Mouse (Mus musculus): ENCODE data around the gene Macrod2.

Gene Macrod2

DNA sequence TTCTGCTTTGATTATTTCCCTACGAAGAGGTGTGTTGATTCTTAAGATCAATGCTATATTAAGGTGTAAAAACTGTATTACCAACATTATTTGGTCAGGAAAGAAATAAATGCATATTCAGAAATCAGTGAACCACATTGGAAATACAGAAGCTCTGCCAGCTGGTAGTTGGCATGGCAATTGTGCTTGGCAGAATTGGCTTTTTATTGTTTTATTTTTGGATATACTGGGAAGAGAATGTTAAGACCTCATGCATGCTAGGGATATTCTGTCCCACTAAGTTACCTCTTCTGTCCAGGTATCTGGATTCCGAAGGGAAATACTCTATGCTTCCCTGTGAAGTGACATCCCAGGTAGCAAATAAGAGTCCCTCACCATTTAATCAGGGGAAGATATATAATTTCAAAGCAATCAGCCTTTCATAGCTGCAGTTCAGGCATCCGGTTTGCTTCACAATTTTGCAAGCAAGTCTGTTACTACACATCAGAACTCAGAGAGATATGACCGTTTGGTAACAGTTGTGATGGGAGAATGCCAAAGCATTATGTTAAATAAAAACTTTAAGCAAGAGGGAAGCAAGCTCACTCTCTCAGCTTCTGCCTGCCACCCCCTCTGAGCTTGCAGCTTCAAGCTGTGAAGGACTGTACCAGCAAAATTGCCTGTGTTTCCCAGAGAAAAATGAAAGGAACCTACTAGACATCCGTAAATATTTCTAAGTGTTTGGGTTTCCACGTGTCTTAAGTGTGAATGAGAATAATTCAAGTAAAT lies 1449.5 kb downstream of the Macrod2 start:
- no peak for DNase-seq (ENCODE audit: low spot score in 2 of 2)

DNA sequence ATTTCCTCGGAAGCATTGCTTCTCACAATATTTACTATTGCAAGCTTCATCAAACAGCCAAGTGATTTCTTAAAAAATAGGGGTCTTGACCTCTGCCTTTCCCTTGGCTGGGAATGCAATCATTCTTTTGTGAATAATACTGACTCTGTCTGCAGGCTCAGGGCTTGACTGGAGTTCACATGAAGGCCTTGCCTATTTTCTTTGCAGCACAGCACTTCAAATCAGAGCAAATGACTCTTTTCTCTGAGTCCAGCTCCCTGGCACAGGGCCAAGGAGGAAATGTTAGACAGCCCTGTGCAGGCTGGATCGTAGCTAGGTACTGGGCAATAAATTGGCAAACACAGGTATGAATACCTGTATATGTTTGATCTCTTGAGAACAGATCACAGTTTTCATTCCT lies 1464.1 kb downstream of the Macrod2 start:
- no peak for DNase-seq (ENCODE audit: low spot score in 2 of 2)

GRCm38 (mm10) chr2:141861679-141862268 lies 1466.7 kb downstream of the Macrod2 start:
- no peak for DNase-seq (ENCODE audit: low spot score in 2 of 2)

DNA sequence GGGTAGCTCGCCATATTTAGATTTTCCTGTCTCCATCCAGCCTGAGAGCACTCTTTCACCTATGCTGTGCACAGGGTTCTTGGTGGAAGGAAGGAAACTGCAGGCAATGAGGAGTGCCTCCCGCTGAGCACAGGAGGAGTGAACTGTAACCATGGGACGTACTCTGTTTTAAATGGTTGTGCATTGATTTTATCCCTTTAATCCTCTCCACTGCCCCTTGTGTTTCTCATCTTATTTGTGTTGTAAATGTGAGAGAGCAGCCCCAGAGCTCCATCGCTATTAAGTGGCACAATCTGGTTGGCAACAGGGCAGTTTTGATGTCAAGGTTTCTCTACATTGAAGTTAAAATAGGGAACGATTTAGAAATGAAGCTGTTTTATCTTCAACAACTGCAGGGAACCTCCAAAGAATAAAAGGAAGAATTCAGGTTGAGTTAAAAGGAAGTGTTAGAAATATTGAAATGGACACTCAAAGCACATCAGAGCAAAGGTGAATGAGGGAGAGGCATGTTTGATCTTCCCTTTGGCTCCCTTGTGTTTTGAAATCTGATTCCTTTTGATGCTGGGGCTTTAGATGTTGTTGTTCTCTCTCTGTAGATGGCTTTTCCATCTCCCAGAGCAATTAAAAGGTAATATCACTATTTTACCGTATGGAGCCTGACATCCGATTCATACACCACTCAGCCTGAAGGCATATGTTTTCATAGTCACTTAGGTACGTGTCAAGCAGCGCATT lies 1467.6 kb downstream of the Macrod2 start:
- no peak for DNase-seq (ENCODE audit: low spot score in 2 of 2)

GRCm38 (mm10) chr2:141863628-141864165 lies 1468.6 kb downstream of the Macrod2 start:
- DNase-seq (ENCODE audit: low spot score in 2 of 2), result no peak

DNA sequence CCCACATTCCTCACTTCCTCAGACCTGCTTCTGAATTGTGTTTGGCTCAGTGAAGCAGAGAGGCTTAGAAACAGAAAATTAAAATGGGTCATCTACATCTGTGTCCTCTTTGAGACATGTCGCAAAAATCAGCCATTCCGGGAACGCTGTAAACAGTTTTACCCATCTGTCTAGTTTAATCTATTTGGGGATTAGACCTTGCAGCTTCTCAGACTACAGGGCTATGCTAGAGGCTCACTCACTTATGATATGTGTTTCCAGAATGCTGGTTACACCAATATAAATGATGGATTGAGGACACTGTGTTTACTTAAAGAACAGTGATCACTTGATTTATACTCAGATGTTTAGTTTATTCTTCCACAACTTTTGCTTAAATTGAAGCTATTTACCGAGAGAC lies 1475.8 kb downstream of the Macrod2 start:
- no peak for DNase-seq (ENCODE audit: low spot score in 2 of 2)

- no peak for DNase-seq (ENCODE audit: low spot score in 2 of 2)
These were observed 1481.2 kb downstream of the Macrod2 start for GRCm38 (mm10) chr2:141876155-141876851.

- no peak for DNase-seq (ENCODE audit: low spot score in 2 of 2)
These were observed 1481.8 kb downstream of the Macrod2 start for GRCm38 (mm10) chr2:141876958-141877357.

DNA sequence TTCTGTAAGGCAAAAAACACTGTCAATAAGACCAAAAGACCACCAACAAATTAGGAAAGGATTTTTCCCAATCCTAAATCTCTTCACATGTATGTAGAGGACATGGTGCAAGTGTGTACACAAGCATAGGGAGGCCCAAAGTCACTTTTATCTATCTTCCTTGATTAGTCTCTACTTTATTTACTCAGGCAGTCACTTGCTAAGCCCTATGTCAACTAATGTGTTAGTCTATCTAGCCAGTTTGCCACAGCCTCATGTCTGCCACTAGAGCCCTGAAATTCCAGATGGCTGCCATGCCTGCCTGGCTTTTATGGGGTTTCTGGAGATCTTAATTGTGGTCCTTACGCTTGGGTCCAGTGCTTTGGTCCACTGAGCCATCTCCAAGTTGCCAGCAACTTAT lies 1483.4 kb downstream of the Macrod2 start:
- no peak for DNase-seq (ENCODE audit: low spot score in 2 of 2)

GRCm38 (mm10) chr2:141879711-141880110 lies 1484.6 kb downstream of the Macrod2 start:
- DNase-seq (ENCODE audit: low spot score in 2 of 2), result no peak

DNA sequence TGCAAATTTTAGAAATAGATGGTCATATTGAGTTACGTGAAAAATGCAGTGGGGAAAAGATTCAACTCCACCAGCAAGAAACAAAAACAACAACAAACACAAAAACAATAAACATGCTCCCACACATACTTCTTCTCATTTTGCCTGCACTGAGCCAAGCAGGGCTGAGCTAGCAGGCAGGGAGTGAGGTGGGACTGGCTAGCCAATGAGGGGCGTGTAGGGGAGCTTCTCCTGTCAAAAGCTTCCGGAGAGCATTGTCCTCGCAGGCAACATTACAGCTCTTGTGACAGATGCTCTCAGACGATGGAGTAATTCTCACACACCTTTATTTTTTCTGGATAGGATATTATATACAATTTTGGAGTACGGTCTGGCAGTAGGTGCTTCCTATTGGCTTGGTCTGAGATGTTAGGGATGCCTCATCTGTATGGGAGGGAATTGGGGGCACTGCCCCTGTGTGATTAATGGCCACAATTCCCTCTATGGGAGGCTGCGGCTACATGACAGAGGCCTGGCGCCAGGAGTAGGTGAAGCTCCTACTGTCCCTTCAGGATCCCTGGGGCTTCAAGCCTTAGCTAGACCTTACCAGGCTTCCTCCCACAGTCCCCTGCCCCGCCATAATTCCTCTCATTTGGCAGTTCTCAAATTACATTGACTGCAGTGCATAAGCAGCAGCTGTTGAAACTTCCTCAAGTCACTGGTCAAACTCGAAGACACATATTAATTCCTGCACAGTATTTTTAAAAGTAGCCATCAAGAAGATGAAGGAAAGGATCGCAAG lies 1491.8 kb downstream of the Macrod2 start:
- DNase-seq (ENCODE audit: low spot score in 2 of 2), result no peak

- no peak for DNase-seq (ENCODE audit: low spot score in 2 of 2)
These were observed 1494.4 kb downstream of the Macrod2 start for GRCm38 (mm10) chr2:141889497-141889896.

DNA sequence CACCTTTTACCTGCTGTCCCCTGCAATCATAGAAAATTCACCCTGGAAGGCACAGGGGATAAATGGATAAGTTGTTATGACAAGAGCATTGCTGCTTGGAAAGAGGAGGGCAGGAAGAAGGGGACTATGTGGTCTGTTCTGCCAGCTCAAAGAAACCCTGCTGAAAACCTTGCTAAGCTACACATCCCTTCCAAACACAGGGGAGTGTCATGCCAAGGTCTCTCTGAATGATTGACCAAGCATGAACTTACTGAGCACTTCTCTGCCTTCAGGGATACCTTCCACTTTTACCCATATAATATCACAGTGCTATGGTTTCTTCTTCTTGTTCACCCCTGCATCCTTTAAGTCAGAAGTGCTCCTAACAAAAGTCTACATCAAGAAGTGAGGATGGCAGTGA lies 1502.8 kb downstream of the Macrod2 start:
- DNase-seq (ENCODE audit: low spot score in 2 of 2), result no peak

GRCm38 (mm10) chr2:141911831-141912447 lies 1516.8 kb downstream of the Macrod2 start:
- DNase-seq (ENCODE audit: low spot score in 2 of 2), result no peak

DNA sequence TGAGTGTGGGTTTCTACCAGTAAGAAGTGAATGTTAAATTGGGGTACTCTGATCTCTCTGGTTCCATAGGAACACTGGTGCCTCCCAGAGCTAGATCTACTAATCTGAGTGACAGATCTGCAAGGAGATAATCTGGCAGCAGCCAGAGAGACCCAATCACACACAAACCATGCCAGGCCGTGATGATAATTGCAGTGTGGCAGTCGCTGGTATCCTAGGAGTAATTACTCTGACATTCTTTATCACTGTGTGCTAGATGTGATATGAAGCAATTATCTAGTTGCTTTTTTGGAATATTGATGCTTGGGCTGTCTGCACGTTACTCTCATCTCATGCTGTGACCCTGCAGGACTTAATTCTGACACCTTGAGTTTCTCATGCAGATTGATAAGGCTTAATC lies 1518.4 kb downstream of the Macrod2 start:
- DNase-seq (ENCODE audit: low spot score in 2 of 2), result no peak

- no peak for DNase-seq (ENCODE audit: low spot score in 2 of 2)
These were observed 1518.8 kb downstream of the Macrod2 start for GRCm38 (mm10) chr2:141913894-141914293.

GRCm38 (mm10) chr2:141920377-141920992 lies 1525.4 kb downstream of the Macrod2 start:
- DNase-seq (ENCODE audit: low spot score in 2 of 2), result no peak

- DNase-seq (ENCODE audit: low spot score in 2 of 2), result no peak
These were observed 1540.0 kb downstream of the Macrod2 start for GRCm38 (mm10) chr2:141935130-141935529.

GRCm38 (mm10) chr2:141954795-141955194 lies 1559.7 kb downstream of the Macrod2 start:
- DNase-seq (ENCODE audit: low spot score in 2 of 2), result no peak

DNA sequence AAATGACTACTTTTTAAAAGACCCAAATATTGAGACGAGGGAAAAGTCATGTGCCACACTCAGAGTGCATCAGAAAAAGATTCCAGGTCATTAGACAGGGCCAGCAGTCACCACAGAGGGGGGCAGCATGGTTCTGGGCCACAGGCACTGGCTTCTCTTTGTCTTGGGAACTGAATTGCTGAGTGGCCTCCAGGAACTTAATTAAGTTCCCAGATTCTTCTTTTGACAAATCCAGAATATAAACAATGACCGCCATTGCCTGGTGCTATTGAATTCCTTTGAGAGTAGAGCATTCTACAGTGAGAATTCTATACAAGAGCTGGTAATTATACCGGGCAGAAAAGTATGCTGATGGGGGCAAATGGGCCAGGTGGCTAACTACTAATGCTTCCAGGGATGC lies 1560.1 kb downstream of the Macrod2 start:
- no peak for DNase-seq (ENCODE audit: low spot score in 2 of 2)

Measured in urinary bladder, postnatal 36 days (tissue).